Comparison of ENCODE assay signal across 23 mouse cellular contexts in genomic region chr19:18106236-18106635, GRCm38 (mm10).
"Had no signal": no experiment of that assay in that cellular context is flagged by ENCODE, and none has a peak within 500 bp of the region (broad histone marks: within the 10 kb centered on the region; RNA-seq: fewer than 3 reads in every experiment).

No protein-coding gene starts in this region.

- H3K27me3 ChIP-seq: kidney, embryonic 15.5 days; liver, embryonic 13.5 days; lung, embryonic 15.5 days; megakaryocyte, embryonic 14.5 days; midbrain, embryonic 13.5 days; neural tube, embryonic 13.5 days; stomach, embryonic 15.5 days had no signal

- H3K9me3 ChIP-seq: kidney, embryonic 15.5 days; limb, embryonic 10.5 days; limb, embryonic 13.5 days; liver, embryonic 13.5 days; lung, embryonic 15.5 days; megakaryocyte, embryonic 14.5 days; midbrain, embryonic 10.5 days; midbrain, embryonic 13.5 days; neural tube, embryonic 13.5 days; stomach, embryonic 15.5 days had no signal

- H3K9ac ChIP-seq: kidney, embryonic 15.5 days; limb, embryonic 13.5 days; liver, embryonic 13.5 days; lung, embryonic 15.5 days; midbrain, embryonic 13.5 days; neural tube, embryonic 13.5 days; stomach, embryonic 15.5 days had no signal

- H3K4me1 ChIP-seq: kidney, embryonic 15.5 days; liver, embryonic 13.5 days; lung, embryonic 15.5 days; megakaryocyte, embryonic 14.5 days; stomach, embryonic 15.5 days had no signal

- H3K4me2 ChIP-seq: kidney, embryonic 15.5 days; limb, embryonic 13.5 days; liver, embryonic 13.5 days; lung, embryonic 15.5 days; midbrain, embryonic 13.5 days; neural tube, embryonic 13.5 days; stomach, embryonic 15.5 days had no signal

- DNase-seq: kidney, adult 11 months; kidney, adult 8-10 months; kidney, postnatal 10 days; kidney, postnatal 36 days; liver, embryonic 13.5 days; lung, adult 18-20 months; lung, postnatal 10 days; lung, postnatal 36 days; retina, postnatal 1 day; right cerebral cortex, postnatal 25 days; spleen, adult 18-20 months; thymus, postnatal 25 days had no signal

- H3K36me3 ChIP-seq: kidney, embryonic 15.5 days; limb, embryonic 10.5 days; limb, embryonic 13.5 days; liver, embryonic 13.5 days; lung, embryonic 15.5 days; midbrain, embryonic 10.5 days; midbrain, embryonic 13.5 days; neural tube, embryonic 13.5 days; stomach, embryonic 15.5 days had no signal

- H3K27ac ChIP-seq: kidney, embryonic 15.5 days; limb, embryonic 10.5 days; limb, embryonic 13.5 days; liver, embryonic 13.5 days; lung, embryonic 15.5 days; midbrain, embryonic 10.5 days; midbrain, embryonic 13.5 days; neural tube, embryonic 13.5 days; stomach, embryonic 15.5 days had no signal

- ATAC-seq: midbrain, embryonic 13.5 days; midbrain, embryonic 16.5 days had no signal

- H3K4me3 ChIP-seq: kidney, embryonic 15.5 days; limb, embryonic 10.5 days; limb, embryonic 13.5 days; liver, embryonic 13.5 days; lung, embryonic 15.5 days; megakaryocyte, embryonic 14.5 days; midbrain, embryonic 10.5 days; midbrain, embryonic 13.5 days; myocyte; neural tube, embryonic 13.5 days; stomach, embryonic 15.5 days had no signal
